Mouse (Mus musculus) cerebellum, postnatal 36 days (tissue): ENCODE results near the gene Phactr1.

ENCODE experiments used
- DNase-seq, 2 experiments: peaks; one replicate each; pipeline ENCODE4 v3.0.0; 2021 to 2022; ENCODE audit warnings: mixed read lengths in 2 of 2

Gene Phactr1

DNA sequence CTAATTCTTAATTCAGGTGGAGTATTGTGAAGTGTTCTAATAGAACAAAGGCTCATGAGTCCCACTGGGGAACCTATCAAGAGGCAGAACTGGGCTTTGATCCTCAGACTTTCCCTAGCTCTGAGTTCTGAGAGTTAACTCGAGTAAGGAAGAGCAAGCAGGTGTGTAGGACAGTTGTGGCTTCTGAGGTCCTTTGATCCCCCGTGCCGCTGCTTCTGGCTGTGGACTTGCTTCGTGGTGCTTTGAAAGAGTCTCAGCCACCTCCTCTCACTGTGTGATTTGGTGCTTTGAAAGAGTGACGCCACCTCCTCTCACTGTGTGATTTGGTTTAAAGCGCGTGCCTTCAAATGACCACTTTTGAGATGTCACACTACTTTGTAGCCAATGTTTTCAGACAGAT, 305.4 kb downstream of the Phactr1 start:
- DNase-seq, result no peak

DNA sequence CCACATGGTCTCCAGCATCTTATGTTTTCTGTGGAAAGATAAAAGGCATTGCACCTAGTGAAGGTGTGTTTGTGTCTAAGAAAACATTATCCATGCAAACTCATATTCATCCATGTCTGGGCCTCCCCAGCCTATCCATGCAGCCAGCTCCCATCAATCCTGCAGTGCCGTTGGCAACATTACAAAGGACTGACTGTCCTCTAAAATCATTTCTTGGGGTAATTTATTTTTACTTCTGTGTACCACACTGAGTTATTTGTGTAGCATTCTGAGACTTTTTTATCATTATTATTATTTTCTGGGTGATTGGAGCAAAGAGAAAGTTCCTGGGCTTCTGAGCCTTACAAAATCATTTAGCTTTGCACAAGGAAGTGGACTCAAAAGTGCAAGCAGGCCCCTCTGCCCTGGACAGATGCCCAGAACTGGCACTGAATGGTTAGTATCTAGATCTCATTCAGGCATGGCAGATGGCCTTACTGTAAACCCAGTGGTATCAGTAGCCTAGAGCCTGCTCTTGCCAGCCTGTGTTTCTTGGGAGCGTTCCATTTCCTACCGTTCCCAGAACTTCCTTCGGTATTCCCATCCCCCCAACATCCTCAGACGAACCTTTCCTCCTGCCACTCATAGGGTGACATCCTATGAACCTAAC, 307.6 kb downstream of the Phactr1 start:
- peak; percentile 88 to 89 for DNase-seq

DNA sequence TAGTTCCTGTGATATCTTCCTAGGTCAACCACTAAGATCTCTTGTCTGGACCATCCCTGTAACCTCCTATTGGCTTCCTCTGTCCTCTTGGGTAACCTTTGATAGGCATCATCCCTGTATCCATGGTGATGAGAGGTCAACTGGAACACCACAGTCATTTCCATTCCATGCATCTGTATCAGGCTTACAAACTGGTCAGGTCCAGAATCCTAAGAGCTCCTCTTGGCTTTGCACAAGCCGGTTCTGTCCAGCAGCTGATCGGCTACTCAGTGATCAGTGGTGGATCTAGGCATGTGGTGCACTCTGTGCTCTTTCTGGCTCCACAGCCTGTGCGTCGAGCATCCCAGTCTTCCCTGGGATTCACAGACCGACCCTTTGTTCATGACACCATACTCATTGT, 309.1 kb downstream of the Phactr1 start:
- DNase-seq, result no peak

DNA sequence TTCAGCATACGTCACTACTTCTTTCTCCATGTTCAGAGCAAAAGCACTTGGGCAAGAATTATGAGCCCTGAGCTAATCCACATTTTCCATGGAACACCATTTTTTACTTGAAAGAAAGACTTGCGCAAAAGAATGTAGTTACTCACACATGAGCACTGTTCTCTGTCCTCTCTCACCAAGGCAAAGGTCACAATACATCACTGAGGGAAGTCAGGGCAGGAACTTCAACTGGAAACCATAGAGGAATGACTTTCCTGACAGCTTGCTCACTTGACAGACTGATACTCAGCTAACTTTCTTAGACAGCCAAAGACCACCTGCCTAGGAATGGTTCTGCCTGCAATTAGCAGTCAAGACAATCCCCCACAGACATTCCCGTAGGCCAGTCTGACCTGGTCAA, 309.6 kb downstream of the Phactr1 start:
- DNase-seq, result no peak

DNA sequence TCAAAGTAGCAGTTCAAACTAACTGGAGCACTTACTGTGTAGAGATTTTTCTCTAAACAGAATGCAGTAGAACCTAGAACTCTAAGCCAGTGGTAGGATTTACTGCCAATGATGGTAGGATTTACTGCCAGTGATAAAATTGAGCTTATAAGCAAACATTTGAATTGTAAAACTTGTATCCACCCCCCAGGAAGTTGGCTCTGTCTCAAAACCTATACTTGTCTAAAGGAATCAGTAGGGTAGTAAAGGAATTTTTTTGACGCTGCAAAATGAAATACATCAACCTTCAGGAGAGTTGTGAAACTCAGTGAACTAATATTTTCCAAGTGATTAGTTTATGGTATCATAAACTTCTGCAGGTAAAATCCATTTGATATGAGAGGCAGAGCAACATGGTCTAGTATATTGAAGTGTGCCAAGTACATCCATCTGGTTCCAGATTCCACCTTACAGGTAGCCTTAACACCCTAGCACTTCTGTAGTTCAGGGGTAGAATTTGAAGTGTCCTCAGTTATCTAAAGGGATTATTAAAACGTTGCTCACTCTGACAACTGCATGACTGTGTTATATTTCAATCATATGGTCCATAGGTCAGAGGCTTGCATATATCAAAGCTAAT, 310.2 kb downstream of the Phactr1 start:
- no peak for DNase-seq

DNA sequence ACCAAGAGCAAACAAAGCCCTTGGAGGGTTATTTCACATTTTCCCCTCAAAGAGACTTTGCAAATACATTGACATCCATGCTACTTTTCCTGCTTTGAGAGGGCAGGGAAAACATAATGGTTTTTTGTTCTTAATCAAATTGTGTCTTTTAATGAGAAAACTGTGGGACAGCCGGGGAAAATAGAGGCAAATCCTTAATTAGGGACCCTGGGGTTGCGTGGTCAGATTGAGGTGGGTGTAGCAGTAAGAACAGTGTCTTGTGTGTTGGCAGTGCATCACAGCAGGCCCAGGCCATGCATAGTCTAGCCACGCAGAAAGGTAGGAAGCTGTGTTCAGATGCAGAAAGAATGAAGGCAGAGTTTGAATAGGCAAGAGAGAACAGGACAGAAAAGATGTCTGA, 310.7 kb downstream of the Phactr1 start:
- no peak for DNase-seq

DNA sequence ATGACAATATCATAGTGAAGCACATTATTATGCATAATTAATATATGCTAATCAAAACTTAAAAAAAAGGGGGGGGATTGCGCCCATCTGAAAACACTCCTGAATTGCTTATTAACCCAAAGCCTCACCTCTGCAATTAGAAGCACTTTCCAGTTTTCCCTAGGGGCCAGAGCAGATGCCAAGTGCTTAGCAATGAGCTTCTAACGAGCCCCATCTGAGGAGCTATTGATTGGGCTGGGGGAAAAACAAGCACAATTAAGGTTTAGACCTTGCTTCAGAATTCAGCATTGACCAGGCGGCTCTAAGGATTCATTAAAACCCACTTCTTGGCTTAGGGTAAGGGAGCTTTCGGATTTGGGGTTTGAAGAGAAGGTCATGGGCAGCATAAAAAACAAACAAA, 311.9 kb downstream of the Phactr1 start:
- no peak for DNase-seq

DNA sequence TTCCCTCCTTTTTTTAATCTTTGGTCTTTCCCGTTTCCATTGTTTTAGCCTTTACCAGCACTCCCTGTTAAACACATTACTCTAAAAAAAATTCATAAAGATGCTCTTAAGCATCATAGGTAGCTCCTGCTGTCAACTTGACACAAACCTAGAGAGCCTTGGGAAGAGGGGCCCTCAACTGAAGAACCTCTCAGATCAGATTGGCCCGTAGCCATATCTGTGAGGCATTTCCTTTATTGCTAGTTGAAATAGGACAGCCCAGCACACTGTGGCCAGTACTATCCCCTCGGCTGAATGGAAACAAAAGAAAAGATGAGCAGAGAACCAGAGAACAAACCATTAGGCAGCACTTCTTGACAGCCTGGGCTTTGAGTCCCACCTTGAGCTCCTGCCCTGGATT, 313.9 kb downstream of the Phactr1 start:
- DNase-seq, result no peak

DNA sequence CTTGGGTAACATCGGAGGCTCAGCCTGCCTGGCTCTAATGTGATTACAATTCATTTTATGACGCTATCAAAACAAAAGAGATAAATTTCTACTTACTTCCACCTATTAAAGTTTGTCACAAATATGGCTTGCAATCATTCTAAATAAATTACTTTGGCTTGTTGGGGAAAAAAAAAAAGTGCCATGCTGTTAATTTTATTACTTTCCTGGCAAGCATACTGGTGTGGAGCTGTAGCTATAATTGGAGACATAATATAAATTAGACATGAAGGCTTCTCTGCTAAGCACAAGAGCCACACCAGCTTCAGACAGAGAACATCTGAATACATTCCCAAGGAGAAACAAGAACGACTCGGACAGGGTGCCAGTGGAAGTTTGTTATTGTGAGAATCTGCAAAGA, 315.8 kb downstream of the Phactr1 start:
- no peak for DNase-seq

DNA sequence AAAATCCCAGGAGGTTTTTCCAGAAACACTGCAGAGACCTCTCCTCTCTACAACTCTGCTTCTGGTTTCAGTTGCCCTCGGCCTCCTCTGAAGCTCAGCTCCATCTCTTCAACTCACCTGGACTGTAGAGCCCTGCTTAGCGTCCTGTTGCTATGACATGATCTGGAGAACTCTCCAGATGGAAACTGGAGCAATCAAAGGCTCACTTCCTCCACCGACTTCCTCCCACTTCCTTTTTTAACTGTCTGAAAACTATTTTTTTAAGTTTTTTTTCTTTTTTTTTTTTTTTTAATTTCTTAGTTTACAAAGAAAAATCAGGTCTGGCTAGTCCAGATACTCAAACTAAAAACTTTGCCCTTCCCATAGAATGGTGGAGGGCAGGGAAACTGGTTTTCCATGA, 318.9 kb downstream of the Phactr1 start:
- DNase-seq, result no peak

DNA sequence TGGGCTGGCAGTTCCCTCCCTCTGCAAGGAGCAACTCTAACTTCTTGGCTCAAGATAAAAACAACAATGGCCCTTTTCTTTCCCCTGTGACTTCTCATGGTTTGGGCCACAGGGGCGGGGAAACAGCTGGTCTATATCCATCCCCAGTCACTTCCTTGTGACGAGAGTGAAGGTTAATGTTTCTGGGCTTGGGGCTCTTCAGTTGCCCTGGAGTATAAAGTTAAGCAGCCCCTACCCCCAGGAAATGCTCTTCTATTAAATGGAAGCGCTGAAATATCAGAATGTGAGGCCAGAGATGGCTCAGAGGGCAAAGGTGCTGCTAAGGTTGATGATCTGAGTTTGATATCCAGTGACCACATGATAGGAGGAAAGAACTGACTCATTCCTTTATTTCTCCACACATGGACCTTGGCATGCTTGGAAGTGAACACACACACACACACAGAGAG, 324.7 kb downstream of the Phactr1 start:
- no peak for DNase-seq

DNA sequence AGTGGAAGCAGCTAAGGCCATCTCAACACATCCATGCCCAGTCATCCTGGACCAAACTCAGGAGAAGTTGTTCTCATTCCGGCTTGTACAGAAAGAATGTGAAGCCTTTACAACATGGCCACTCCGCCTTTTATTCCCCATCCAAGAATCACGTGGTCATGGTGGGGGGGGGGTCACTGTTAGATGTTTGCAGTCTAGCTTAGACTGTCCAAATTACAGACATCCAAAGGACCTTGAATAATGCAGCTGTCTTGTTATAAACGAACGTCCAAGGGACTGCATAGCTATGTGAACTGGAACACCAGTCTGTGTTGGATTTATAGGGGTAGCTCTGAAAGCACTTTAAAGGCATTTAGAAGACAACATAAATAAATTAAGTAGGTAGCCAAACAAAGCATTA, 328.0 kb downstream of the Phactr1 start:
- no peak for DNase-seq

DNA sequence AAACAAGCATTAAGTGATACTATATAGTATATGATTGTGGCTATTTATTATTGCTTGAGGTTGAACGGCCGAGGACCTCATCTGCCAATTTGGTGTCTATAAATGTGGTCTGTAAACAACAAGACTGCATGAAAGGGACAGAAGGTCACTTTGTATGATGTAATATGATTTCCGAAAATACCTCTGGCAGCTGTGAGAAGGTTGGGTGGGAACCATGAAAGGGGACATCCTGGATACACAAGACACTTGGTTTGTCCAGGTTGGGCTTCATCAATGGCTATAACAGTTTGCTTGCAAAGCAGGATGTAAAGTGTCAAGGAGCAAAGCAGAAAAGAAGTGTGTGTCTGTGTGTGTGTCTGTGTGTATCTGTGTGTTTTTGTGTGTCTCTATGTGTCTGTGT, 329.2 kb downstream of the Phactr1 start:
- no peak for DNase-seq

DNA sequence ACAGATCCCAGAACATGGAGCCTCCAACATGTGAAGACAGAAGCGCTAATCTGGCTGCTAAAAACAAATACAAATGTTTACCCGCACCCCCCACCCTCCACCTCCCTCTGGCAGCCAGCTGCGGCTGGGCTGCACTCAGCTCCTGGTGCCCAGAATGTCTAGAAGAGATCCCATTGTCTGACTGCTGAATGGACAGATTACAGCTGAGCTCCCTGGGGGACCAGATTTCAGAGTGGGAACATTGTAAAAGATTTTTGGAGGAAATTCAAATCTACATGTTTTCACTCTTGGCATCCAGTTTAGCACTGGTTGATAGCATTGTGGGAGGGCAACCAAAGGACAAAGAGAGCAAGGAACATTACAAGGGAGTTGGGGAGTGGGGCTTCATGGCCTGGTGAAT, 331.1 kb downstream of the Phactr1 start:
- no peak for DNase-seq

DNA sequence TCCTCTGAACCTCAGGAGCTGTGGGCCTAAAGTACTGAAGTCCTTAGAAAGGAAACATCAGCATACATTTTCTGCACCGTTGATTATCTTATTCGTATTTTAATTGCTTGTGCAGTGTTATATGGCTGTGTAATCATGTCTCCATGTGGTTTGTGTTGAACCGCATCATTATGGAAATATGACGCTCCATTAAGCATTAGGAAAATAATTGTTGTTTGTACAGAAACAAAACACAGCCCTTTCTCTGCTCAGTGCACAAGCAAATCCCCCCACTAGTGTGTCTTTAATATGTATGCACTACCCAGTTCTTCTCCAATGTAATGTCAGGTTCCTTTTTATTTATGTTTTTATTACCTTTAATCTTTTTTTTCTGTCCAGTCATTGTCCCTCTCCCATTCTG, 333.6 kb downstream of the Phactr1 start:
- no peak for DNase-seq

DNA sequence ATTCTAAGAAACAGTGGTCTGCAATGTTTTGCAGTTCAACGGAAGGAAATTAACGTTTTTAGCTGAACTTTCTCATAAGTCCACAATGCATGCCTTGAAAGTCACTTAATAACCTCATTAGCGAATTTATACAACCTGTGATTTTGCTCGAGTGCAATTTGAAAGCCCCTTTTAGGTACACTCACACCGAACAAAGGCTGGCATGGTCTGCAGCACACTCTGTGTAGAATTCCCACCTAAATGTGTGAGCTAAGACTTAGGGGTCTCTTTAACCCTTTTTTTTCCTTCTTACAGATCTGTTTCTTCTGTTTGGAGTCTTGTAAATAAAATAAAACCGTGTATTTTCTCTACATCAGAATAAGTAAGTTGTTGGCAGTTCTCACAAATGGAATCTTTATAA, 335.3 kb downstream of the Phactr1 start:
- no peak for DNase-seq

DNA sequence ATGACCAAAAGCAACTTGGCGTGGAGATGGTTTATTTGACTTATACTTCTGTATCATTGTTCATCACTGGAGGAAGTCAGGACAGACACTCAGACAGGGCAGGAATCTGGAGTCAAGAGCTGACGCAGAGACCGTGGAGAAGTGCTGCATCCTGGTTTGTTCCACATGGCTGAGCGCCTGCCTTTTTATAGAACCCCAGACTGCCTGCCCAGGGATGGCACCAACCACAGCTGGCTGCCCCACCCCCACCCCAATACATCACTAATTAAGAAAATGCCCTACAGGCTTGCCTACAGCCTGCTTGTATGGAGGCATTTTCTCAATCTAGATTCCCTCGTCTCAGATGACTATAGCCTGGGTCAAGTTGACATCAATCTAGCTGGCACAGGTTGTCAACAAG, 338.4 kb downstream of the Phactr1 start:
- DNase-seq, result no peak

DNA sequence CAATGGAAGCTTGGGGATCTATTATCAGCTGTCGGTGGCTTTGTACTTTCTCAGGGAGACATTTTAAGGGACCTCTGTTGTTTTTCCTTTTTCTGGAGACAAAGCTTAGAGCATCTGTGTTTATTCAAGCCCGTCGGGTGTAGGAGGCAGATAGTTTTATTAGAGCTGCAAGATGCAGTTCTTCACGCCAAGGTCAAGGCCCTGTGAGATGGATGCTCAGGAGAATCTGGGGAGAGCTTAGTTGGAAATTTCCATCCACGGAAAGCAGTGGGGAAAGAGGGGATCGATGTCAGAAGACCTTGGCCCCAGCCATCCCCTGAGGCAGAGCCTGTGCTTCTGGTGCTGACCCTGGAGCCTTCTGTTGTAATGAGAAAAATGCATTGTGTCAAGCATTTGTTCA, 340.6 kb downstream of the Phactr1 start:
- DNase-seq, result no peak

DNA sequence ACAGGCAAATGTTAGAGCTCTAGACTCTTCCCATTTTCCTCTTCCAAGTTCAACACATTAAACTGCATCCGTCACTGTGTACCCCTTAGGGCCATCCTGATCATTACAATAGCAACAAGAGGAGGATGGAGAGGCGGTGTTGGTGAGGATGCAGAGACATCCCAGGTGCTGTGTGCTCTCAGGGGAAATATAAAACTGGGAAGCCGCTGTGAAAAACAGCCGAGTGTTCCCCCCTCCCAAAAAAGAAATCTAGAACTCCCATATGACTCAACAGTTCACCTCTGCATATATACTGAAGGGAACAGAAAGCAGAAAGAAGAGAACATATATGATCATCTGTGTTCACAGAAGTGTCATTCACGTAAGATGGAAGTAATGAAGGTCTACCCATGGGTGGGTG, 342.6 kb downstream of the Phactr1 start:
- no peak for DNase-seq

DNA sequence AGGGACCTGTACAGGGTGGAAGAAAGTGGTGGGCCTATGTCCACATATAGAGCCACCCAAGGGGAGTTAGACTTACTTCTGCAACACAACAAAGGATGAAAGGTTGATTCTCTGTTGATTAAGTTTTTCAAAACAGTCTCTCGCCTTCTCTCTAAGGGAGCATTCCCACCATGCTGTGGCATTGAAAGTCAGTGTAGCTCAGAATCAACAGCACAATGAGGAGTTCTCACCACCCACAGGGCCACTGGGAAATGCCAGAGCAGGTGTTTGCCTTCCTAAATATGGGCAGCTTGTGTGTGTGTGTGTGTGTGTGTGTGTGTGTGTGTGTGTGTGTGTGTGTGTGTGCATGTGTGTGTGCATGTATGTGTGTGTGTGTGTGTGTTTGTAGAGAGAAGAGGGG, 347.1 kb downstream of the Phactr1 start:
- no peak for DNase-seq

DNA sequence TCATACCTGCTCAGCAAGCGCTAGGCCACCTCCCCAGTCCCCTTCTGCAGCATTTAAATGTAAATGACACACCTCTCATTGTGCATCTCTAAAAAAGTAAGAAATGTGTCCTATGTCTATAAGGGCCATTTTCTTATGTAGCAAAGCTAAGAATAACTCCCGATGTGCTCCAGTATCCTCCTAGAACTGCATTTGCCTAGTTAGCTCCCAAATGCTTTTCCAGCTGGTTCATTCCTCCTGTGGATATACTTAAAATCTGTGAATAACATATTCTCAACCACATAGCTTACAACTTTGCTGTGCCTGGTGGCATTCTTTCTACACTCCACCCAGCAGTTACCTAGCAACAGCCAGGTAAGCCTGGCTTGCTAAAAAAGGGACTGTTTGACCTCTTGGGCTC, 349.8 kb downstream of the Phactr1 start:
- no peak for DNase-seq

DNA sequence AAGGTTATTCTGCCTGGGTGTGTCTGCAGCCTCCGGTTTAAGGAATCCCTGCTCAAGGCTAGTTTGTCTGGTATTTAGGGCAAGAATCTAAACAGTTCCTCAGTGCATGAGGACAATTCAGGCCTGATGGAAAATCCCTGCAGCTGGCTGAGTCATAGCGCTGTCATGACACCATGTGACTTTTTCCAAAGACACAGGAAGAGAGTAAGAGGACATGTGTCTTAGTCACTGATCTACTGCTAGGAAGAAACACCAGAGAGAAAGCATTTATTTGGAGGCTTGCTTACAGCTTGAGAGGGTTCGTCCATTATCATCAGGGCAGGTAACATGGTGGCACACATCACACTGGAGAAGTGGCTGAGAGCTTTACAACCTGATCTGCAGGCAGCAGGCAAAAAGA, 352.0 kb downstream of the Phactr1 start:
- DNase-seq, result no peak

DNA sequence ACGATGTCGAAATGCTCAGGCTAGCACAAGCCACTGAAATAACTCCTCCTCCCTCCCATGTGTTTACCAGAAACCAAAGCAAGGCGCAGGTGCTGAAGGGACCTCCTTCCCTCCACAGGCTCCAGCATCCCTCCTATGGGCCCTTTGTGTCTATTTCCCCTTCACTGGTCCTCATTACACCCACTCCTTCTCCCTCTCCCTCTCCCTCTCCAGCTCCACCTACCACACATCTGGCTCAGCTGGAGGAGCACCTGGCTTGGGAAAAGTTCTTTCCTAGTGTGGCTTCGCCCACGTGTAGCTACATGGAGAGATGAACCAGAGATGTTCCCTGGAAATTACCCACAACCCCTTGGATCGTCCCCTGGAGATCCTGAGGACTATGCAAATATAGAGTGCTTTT, 356.1 kb downstream of the Phactr1 start:
- no peak for DNase-seq

DNA sequence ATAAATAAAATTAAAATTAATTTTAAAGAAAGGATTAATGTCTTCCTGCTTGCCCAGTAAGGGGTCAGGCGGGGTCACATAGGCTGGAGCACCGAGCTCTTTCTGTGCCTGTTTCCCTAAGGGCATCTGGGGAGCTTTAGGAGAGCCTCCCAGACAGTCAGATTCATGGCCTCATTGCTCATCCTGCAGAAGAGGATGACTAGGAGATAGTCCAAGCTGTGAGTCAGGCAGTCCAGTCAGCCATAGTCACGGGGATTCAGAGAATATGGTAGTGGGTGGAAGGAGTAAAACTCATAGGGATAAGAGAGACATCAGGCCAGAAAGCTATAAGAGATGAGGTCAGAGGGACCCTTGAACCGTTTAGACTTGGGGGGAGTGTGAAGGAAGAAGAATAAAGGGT, 362.3 kb downstream of the Phactr1 start:
- DNase-seq, result no peak

DNA sequence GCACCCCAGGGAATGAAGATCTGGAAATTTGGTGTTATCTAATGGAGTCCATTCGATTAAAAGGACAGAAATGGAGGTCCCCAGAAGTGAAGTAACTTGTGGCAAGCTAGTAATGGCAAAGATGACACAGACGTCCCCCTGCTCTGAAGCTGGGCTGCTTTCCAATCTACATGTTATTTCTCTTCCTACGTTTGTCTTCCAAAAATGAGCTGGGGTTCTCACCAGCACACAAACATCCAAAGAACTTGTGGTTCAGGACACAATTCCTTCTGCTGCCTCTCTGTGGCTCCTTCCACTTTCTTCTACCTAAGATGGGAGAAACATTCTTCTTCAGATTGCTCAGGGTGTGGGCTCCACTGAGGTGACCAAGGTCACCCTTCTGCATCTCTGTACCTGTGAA, 368.1 kb downstream of the Phactr1 start:
- DNase-seq, result no peak
